Mouse (Mus musculus) hindbrain, embryonic 14.5 days (tissue): Measurements from ENCODE around the gene Gm20716. TPM values are rescaled to one million over a fixed set of nuclear protein-coding genes. Genes with fewer than 3 reads are reported as not detected.

Experiments
- ATAC-seq: fragments of 200-750 bp; cut with Nextera tagmentation; 2 replicates; pipeline ENCODE4 v1.8.0; 2017; ENCODE audit warnings: moderate number of reproducible peaks, mild to moderate bottlenecking, moderate TSS enrichment, moderate library complexity; ENCODE audit not compliant: low FRiP score
- DNase-seq: peaks from one replicate; pipeline ENCODE4 v3.0.0-alpha.2; 2015; ENCODE audit warnings: low spot score
- H3K27ac ChIP-seq: fragments of 300-500 bp; sonication (generic); 2 replicates; pipeline ENCODE4 v1.5.1; 2014; ENCODE audit warnings: mild to moderate bottlenecking, moderate library complexity
- H3K27me3 ChIP-seq: fragments of 300-500 bp; sonication (generic); 2 replicates; pipeline ENCODE4 v1.6.1; 2014; ENCODE audit warnings: mild to moderate bottlenecking, low read length, mixed read lengths; ENCODE audit not compliant: control insufficient read depth, insufficient read depth
- H3K36me3 ChIP-seq: fragments of 300-500 bp; sonication (generic); replicated peaks from 2 replicates; pipeline ENCODE4 v1.6.1; 2014; ENCODE audit not compliant: control insufficient read depth, insufficient read depth
- H3K4me1 ChIP-seq: fragments of 300-500 bp; sonication (generic); replicated peaks from 2 replicates; pipeline ENCODE4 v1.6.1; 2014; ENCODE audit warnings: antibody characterized with exemption, low read length, mixed read lengths; ENCODE audit not compliant: control insufficient read depth, insufficient read depth
- H3K4me2 ChIP-seq: fragments of 300-500 bp; sonication (generic); replicated peaks from 2 replicates; pipeline ENCODE4 v1.6.1; 2014; ENCODE audit warnings: mild to moderate bottlenecking, moderate library complexity
- H3K4me3 ChIP-seq: fragments of 300-500 bp; sonication (generic); replicated peaks from 2 replicates; pipeline ENCODE4 v1.5.1; 2014; ENCODE audit warnings: mild to moderate bottlenecking, low read length
- H3K9ac ChIP-seq: fragments of 300-500 bp; sonication (generic); 2 replicates; pipeline ENCODE4 v1.6.1; 2014
- H3K9me3 ChIP-seq: fragments of 300-500 bp; sonication (generic); 2 replicates; pipeline ENCODE4 v1.6.1; 2016; ENCODE audit warnings: low read length; ENCODE audit not compliant: control insufficient read depth
- WGBS: fragments of 180-500 bp; shearing (Covaris S2); extraction: QIAGEN DNeasy Blood & Tissue Kit; methylation state at CpG from one replicate; pipeline ENCODE4 v1.1.7; 2014; 5-methylcytosine and 5-hydroxymethylcytosine counted together
- polyA plus RNA-seq: library from polyadenylated mRNA; unstranded; fragments of >200 nt; fragmentation: Nextera tagmentation; extraction: Ambion mirVana; gene quantifications from 2 replicates; pipeline ENCODE4 v1.2.1, GENCODE M21; 2014

Gene Gm20716
- polyA plus RNA-seq, 1 experiment from 2014 or later: 26.3 TPM

- Histone ChIP-seq H3K27me3 (no peaks in the 10 kb centered on the region), H3K27ac (0 out of 2 replicates have a peak overlapping the region, but pooled peaks have one; percentile 24), H3K9me3 (no peaks in the 10 kb centered on the region), H3K4me3 (no peak overlapping the region), H3K36me3 (peaks cover 46% of the 10 kb centered on the region), H3K9ac (no peak overlapping the region), H3K4me1 (no peaks in the 10 kb centered on the region), H3K4me2 (no peak overlapping the region)
- WGBS: 44% methylated on average over 7 of the region's 7 CpGs
- ATAC-seq (no peak), DNase-seq (no peak)
These were observed 54.2 kb downstream of the Gm20716 start for GRCm38 (mm10) chr2:168175946-168176345.

GRCm38 (mm10) chr2:168170167-168170685 lies 59.9 kb downstream of the Gm20716 start:
- Histone ChIP-seq H3K9me3 (no peaks in the 10 kb centered on the region), H3K27ac (no peak overlapping the region), H3K4me3 (no peak overlapping the region), H3K4me1 (peaks cover 11% of the 10 kb centered on the region; the same call in 1 of the 2 replicates), H3K36me3 (0 out of 2 replicates have a peak, but pooled peaks cover 15% of the 10 kb centered on the region), H3K4me2 (peak overlapping the region; percentile 23), H3K9ac (no peak overlapping the region), H3K27me3 (no peaks in the 10 kb centered on the region)
- WGBS: 14% methylated on average over 13 of the region's 13 CpGs
- no peak for ATAC-seq
- no peak for DNase-seq

- Histone ChIP-seq H3K4me1 (peaks cover 11% of the 10 kb centered on the region; the same call in 1 of the 2 replicates), H3K9ac (no peak overlapping the region), H3K27me3 (no peaks in the 10 kb centered on the region), H3K9me3 (no peaks in the 10 kb centered on the region), H3K36me3 (0 out of 2 replicates have a peak, but pooled peaks cover 10% of the 10 kb centered on the region), H3K4me2 (peak overlapping the region; percentile 23), H3K27ac (no peak overlapping the region), H3K4me3 (no peak overlapping the region)
- DNase-seq (no peak), ATAC-seq (no peak)
- WGBS: 7% methylated on average over 9 of the region's 9 CpGs
These were observed 60.4 kb downstream of the Gm20716 start for GRCm38 (mm10) chr2:168169800-168170113.

GRCm38 (mm10) chr2:168168892-168169799 lies 61.0 kb downstream of the Gm20716 start:
- Histone ChIP-seq H3K27me3 (no peaks in the 10 kb centered on the region), H3K4me3 (no peak overlapping the region), H3K9ac (no peak overlapping the region), H3K9me3 (no peaks in the 10 kb centered on the region), H3K4me1 (peaks cover 11% of the 10 kb centered on the region; the same call in 1 of the 2 replicates), H3K36me3 (0 out of 2 replicates have a peak, but pooled peaks cover 10% of the 10 kb centered on the region), H3K27ac (no peak overlapping the region), H3K4me2 (no peak overlapping the region)
- DNase-seq (no peak), ATAC-seq (no peak)
- WGBS: 39% methylated on average over 9 of the region's 9 CpGs

GRCm38 (mm10) chr2:168167781-168168180 lies 62.4 kb downstream of the Gm20716 start:
- peaks cover 11% of the 10 kb centered on the region; the same call in 1 of the 2 replicates for H3K4me1 ChIP-seq
- H3K4me3 ChIP-seq: no peak overlapping the region
- no peak for DNase-seq
- no peak overlapping the region for H3K4me2 ChIP-seq
- ATAC-seq: no peak
- H3K27ac ChIP-seq: no peak overlapping the region
- H3K9ac ChIP-seq: no peak overlapping the region
- whole genome bisulfite sequencing: 49% methylated on average over 3 of the region's 3 CpGs
- no peaks in the 10 kb centered on the region for H3K36me3 ChIP-seq
- H3K9me3 ChIP-seq: no peaks in the 10 kb centered on the region
- H3K27me3 ChIP-seq: no peaks in the 10 kb centered on the region

- Histone ChIP-seq H3K27me3 (no peaks in the 10 kb centered on the region), H3K4me2 (no peak overlapping the region), H3K27ac (no peak overlapping the region), H3K9me3 (no peaks in the 10 kb centered on the region), H3K9ac (no peak overlapping the region), H3K4me1 (peaks cover 13% of the 10 kb centered on the region; the same call in 1 of the 2 replicates), H3K4me3 (no peak overlapping the region), H3K36me3 (no peaks in the 10 kb centered on the region)
- WGBS: 56% methylated on average over 21 of the region's 21 CpGs
- ATAC-seq (no peak), DNase-seq (no peak)
These were observed 63.3 kb downstream of the Gm20716 start for GRCm38 (mm10) chr2:168166750-168167460.

GRCm38 (mm10) chr2:168161978-168162377 lies 68.2 kb downstream of the Gm20716 start:
- Histone ChIP-seq H3K36me3 (no peaks in the 10 kb centered on the region), H3K27ac (no peak overlapping the region), H3K4me2 (peak overlapping the region; percentile 44), H3K4me1 (peaks cover 15% of the 10 kb centered on the region), H3K4me3 (no peak overlapping the region), H3K9me3 (no peaks in the 10 kb centered on the region), H3K27me3 (peaks cover 8% of the 10 kb centered on the region; the same call in 1 of the 2 replicates), H3K9ac (0 out of 2 replicates have a peak overlapping the region, but pooled peaks have one; percentile 16)
- WGBS: 14% methylated on average over 14 of the region's 14 CpGs
- DNase-seq (no peak), ATAC-seq (no peak)

- DNase-seq (no peak), ATAC-seq (no peak)
- Histone ChIP-seq H3K4me1 (peaks cover 15% of the 10 kb centered on the region), H3K36me3 (no peaks in the 10 kb centered on the region), H3K4me3 (no peak overlapping the region), H3K4me2 (peak overlapping the region; percentile 44), H3K27me3 (peaks cover 8% of the 10 kb centered on the region; the same call in 1 of the 2 replicates), H3K9me3 (no peaks in the 10 kb centered on the region), H3K27ac (no peak overlapping the region), H3K9ac (0 out of 2 replicates have a peak overlapping the region, but pooled peaks have one; percentile 16)
- WGBS: 4% methylated on average over 11 of the region's 11 CpGs
These were observed 68.6 kb downstream of the Gm20716 start for GRCm38 (mm10) chr2:168161514-168161971.
